Mouse (Mus musculus): ENCODE measurements around the gene Prr5.

DNA sequence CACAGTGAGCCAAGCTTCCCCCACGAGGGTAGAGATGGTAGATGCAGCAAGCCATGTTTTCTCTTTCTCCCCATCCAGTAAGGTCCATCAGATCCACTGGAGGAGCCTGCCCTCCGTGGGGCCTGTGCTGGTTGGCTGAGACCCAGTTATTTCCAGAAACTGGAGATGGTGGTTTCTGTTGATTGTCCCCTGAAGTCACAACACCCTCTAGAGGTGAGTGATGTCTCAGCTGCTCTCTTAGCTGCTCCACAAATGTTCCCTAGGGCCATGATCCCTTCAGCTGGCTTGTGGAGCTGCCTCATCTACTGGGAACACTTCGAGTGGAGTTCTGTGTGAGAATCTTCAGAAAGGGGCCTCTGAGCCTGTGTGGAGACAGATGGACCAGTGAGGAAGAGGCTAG lies 49.4 kb downstream of the Prr5 start:
- no peak for TF ChIP-seq POLR2A (IDR thresholded peaks at IDR 0.05; ENCODE audit: extremely low read depth, insufficient read depth, low read length)
- no peak for TF ChIP-seq CTCF (IDR thresholded peaks at IDR 0.05; ENCODE audit: low read depth, low read length)

Measured in liver, adult 2 months (tissue).